Mouse (Mus musculus) Muller cell, postnatal 12 days (primary cell): ENCODE results near the gene Slc26a3.

ENCODE experiments used
- DNase-seq: peaks from one replicate; pipeline ENCODE4 v3.0.0-alpha.2; 2015; ENCODE audit errors: inconsistent ontology term

The Slc26a3 gene

DNA sequence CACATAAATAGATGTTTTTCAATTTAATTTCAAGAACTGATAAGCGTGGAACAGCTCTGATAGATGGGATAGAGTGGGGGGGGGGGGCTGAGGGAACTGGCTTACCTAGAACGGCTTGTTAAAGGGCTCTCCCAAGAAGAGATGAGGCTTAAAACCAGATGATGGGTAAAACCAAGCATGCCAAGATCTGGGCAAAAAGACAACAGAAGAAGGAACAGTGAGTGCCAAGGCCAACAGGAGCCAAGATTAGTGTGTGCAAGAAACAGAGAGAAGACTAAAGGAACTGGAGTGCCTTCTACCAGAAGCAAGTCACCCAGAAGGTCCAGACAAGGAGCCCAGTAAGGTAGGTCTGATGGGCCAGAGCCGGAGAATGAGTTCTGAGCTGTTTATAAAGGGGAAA lies at the start of gene Slc26a3:
Slc26a3 (plus strand) TSS at position 301 of the 400 bp plus-strand sequence.
- DNase-seq: no peak

DNA sequence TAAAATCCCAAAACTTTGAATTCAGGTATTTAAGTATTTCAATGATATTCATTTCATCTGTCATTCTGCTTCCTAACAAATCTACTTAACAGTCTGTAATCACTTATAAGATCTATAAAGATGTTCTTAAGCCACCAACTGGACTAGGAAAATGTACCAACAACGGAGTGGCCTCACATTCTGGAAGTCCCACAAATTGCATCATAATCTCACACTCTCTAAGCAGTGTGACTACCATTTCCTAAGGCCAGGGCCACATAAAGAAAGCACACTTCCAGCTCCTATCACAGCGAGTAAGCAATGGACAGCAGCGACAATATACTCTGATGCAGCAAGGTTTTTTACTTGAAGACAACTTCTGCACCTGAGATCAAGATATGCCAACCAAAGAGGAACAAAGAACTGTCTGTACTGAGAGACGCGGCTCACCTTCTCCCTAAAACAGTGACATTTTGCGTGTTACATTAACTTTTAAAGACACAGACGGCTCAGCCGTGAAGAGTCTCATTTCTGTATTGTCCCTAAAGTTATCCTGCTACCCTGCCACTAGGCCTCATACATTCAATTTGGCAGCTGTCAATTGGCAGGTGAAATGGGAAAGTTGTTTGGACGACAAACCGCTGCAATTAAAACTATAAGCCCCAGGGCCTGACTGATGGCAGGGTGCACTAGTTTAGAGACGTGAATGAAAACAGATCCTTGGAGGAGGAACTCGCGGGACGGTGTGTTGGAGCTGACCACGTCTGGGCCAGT lies 40.3 kb upstream of the Slc26a3 start:
- no peak for DNase-seq

DNA sequence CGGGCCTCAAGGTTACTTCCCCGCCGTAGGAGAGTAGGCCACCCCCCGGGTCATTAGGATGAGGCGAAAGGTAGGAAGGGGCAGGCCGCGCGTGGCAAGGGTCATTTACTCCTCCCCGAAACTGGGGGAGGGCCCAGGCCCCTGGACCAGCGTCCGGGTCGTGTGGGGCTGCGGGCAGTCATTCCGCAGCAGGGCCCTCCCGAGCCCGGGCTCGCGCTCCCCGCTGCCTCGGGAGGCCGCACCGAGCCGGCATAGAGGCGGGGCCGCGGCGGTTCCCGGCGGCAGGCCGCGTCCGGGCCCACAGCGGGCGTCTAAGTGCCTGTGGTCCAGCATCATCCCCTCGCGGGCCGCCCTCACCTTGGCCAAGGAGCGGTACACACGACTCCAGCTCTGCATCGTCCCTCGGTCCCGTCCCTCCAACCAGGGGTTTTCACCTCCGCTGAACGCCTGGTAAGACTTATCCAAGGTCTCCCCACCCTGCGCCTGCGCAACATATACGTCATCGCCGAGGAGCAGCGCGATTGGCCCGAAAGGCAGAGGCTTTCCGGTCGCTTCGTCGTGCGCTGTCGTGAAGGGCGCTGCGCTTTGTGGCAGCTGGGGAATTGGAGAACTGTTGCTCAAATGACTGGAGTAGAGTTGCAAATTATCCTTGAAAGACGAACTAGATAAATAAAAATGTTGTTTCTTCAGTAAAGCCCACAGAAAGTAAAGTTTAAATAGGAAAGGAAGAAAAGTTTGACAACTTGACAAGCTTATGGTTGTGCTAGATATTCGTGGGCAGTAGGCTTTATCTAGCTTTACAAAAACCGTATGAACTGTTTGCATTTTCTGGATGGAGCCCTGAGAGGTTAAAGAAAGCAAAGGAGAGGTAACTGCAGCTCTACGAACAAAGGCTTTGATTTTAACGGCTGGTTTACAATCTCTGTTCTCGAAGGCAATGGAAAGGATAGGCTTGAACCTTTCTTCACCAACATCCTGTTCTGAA lies 39.4 kb upstream of the Slc26a3 start, which contains the start of gene Dld:
Dld (minus strand) TSS at position 510 of the 985 bp plus-strand sequence.
- peak; percentile 96 for DNase-seq

DNA sequence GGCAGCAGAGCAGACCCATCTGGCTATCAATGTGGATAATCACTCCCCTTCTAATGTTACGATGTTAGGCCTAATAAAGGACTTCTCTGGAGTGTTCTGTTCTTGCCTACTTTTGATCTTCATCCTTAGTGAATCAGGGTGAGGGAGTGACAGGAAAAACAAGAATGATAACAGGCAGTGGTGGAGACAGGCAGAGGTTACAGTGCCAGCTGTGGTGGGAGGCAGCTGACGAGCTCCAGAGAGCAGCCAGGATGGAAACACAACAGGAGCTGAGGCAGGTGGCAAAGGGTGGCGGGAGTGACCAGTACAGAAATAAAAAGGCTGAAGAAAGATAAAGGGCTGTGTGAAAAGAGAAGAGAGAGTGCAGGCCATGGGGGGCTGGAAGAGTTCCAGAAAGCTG lies 24.2 kb upstream of the Slc26a3 start:
- no peak for DNase-seq

DNA sequence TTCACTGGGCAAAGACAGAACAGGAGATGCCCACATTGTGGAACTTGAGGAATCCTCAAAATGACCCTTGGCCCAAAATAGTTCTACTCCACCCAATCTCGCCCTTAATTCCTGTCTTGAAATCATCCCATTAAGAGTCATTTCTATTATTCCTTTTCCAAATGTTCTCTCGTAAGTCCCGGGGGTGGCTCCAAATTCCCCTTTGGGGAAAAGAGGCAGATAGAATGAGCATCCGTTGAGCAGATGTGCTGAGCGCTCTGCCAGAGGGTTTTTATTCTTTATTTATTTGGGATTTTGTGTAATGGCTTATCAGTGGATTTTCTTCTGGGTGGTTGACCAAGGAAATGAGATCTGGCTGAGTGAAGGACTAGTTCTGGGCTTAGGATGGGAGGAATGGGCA lies 22.9 kb upstream of the Slc26a3 start:
- DNase-seq: no peak

DNA sequence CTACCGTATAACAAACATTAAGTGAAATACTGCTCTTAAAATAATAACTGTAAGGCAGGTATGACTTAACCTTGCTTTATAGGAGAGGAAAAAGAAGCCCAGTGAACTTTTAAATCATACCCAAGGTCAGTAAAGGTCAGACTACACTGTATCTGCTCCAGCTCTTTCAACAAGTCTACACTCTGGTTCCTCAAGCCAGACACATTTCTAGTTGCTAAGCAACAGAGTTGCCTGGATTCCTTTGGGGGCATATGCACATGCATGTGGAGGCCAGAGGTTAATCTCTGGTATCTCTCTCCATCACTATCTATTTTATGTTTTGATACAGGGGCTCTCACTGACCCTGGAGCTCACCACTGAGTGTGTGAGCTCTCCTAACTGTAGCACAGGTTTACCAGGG lies 21.6 kb upstream of the Slc26a3 start:
- DNase-seq: no peak

DNA sequence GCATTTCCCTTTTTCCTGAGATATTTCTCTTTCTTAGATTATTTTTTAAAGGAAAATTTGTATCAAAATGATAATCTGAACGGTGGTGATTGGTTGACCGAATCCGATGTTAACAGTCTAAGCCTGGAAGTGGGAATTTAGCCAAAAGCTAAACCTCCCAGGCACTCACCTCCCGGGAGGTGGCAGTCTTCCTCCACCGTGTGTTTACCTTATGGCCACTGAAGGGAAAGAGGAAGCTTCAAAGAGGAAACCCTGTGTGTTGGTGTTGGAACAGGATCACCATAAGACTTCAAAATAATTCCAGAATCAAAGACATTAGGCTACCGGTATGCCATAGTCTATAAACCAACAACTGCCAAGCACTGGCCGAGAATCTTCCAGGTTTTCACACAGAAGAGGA lies 21.0 kb upstream of the Slc26a3 start:
- DNase-seq: no peak

GRCm38 (mm10) chr12:31374603-31375282 lies 15.9 kb upstream of the Slc26a3 start:
- DNase-seq: peak; percentile 47

DNA sequence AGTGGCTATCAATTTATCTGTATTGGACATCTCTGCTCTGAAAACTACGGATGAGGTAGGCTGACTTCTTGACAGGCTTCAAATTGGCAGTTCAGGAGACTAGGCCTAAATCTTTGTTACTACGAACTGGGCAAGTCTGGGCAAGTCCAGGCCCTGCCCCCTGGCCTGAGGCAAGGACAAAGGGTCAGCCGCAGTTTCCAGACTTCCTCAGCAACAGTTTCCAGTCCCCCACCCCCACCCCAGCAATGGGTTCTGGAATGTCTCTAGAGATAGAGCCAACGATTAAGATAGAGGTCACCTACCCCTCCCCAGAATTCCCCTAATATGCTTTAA lies 15.4 kb upstream of the Slc26a3 start:
- peak; percentile 9 for DNase-seq

DNA sequence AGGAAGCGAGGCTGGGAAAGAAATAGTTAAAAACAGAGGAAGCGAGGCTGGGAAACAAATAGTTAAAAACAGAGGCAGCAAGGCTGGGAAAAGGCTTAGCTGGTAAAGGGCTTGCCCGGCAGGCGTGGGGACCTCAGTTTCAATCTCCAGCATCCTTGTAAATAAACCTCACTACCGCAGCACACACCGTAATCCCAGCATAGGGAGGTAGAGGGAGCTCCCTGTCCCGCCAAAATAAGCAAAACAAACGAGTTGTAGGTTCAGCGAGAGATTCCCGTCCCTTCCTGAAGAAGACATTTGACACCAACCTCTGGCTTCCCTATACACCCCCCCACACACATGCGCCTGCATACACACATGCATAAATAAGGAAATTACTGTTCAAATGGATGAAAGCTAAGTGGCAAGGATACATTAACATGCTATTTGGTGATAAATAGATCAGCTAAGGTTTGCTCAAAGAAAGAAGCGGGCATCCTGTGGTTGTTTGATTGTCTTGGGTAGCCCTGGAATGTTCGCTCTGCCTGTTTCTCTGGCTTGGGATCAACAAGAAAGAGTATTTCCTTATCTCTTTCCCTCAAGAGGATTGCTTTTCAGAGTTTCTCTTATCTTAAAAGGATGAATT lies 14.2 kb upstream of the Slc26a3 start:
- DNase-seq: peak; percentile 15

DNA sequence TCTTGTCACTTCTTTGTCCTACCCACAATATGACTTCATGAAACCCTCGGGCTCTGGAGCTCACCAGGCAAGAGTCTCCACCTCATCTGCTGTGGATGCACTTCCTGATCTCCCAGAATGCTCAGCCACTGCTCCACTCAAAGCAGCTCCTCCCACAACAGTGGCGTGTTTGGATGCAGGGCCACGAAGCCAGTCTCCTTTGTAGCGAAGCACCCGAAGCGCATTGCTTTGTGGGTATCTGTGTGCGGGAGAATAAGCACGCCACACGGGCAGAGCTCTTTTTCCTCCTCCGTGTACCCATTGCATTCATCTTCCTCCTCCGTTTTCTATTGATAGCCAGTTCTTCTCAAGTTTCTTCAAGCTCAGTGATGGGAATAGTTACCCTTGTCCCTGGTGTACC lies 13.4 kb upstream of the Slc26a3 start:
- DNase-seq: no peak

- DNase-seq: no peak
These were observed 9.8 kb upstream of the Slc26a3 start for GRCm38 (mm10) chr12:31380878-31381277.

DNA sequence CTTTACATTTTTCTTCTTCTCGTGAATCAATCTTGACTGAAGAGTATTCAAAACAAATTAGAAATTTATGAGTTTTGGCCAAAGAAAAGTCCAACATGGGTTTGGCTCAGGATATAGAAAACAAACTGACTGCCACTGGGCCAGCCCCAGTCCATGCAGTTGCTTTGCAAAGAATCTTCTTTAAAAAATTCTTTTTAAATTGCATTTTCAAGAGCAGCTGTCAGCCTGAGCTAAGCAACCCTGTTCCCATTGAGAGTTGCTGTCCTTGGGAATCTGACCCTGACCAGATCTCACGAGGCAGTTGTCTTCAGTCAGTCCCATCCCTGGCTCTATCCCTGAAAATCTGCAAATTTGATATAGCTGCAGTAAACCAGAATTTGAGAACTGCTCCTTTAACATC lies 8.2 kb upstream of the Slc26a3 start:
- DNase-seq: no peak

DNA sequence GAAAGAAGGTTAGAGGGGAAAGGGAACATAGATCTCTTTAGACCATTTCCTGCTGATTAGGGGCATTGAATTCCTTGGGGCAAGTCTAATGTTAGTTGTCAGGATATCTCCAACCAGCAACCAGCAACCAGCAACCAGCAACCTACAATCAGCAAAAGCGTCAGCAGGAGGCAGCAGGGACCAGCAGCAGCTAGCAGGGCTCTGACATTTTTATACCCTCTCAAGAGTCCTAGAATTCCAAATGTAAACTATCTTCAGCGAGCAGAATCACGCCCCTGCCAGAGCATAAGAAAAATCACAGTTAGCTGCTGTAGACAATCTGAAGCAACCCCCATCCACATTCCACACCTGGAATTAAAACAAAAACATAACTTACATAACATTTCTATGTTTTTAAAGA lies 3.4 kb upstream of the Slc26a3 start:
- no peak for DNase-seq

- DNase-seq: no peak
These were observed 1.0 kb downstream of the Slc26a3 start for GRCm38 (mm10) chr12:31391696-31392095.

DNA sequence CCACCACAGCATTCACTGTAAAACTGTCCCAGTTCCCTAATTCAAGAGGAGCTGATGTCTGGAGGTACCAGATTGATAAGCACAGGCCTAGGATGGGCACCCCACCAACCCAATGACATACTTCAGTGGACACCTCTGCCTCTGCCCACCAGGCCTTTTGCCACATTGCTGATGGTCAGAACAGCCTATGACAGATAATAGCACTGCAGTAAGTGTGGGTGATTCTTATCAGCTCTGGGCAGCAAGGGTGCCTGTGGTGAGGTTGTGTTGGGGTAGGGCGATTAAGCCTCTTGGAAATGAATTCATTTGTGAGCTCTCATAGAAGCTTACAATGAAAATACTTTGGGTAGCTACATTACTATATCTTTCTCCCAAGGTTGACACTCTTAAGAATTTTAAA lies 5.2 kb downstream of the Slc26a3 start:
- no peak for DNase-seq

GRCm38 (mm10) chr12:31397709-31398108 lies 7.0 kb downstream of the Slc26a3 start:
- no peak for DNase-seq

DNA sequence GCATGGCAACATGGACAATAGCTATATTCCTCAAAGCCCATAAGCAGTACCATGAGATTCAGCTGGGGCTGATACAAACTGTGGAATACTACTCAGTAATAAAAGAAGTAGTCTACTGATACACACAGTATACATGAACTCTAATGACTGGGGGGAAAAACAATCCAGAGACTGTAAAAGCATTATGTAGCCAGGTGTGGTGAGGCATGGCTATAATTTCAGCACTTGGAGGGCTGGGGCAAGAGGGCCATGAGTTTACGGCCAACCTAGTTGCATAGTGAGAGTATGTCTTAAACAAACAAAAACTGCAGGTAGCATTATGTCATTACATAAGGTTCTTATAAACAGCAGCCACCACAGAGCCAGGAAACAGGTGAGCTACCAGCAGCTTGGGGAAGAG lies 10.2 kb downstream of the Slc26a3 start:
- no peak for DNase-seq

DNA sequence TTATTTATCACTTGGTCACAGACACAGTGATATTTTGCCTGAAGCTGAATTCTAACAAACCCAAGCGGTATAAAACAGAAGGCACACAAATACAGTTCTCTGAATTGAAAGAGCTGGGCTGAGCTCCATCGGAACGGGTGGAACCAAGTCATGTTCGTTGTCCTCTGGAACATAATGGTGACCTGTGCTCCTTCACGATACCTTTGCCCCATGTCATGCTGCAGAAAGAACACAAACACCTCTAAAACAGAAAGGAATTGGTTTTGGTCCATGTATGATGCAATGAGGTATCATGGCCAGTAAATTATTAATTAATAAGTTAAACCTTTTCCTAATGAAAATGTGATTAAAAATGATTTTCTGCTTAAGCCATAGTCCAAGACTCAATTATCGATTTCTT lies 11.3 kb downstream of the Slc26a3 start:
- no peak for DNase-seq

- no peak for DNase-seq
These were observed 14.0 kb downstream of the Slc26a3 start for GRCm38 (mm10) chr12:31404575-31405240.

DNA sequence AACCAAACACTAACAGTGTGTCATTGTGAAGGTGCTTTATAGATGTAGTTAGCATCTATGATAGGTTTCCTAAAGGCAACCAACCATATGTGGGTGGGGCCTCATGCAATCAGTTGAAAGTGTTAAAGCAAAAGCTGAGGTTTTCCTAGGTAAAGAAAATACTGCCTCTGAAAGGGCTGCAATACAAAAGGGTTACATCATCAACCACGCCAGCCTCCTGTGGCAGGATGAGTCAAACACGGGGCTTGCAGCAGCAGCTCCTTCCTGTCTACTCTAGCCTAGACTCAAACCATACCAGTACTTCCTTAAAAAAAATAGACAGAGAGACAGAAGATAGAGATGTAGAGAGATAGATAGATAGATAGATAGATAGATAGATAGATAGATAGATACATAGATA lies 25.3 kb downstream of the Slc26a3 start:
- DNase-seq: peak; percentile 48
